Mouse (Mus musculus): Measurements from ENCODE around the gene Smarca2. TPM values are rescaled to one million over a fixed set of nuclear protein-coding genes. Genes with fewer than 3 reads are reported as not detected.

Gene Smarca2
- polyA plus RNA-seq, 1 experiment from 2014 or later, result 6.7 TPM

DNA sequence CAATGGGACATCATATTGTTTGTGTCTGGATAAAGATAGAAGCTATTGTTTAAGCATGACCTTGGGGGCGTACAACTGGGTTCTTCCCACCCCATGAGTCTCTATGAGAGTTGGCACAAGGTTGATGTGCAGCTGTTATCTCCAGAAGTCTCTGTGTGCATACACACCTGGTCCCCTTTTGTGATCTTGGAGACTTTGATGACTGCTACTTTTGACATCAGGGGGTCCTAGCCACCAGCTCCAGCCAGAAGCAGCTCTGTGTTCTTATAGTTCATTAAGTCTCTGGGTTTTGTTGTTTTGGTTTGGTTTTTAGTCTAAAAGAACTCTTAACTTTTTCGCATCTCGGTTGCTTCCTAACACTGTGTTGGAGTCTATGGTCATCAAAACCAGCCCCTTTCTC lies 119.8 kb downstream of the Smarca2 start:
- 93% methylated on average over 3 of the region's 3 CpGs for WGBS (ENCODE audit: insufficient replicate concordance)
- no peaks in the 10 kb centered on the region for H3K27me3 ChIP-seq (ENCODE audit: insufficient read depth, low read length)
- no peak for TF ChIP-seq EP300 (IDR thresholded peaks at IDR 0.05; ENCODE audit: low read depth)
- no peak for TF ChIP-seq CTCF (IDR thresholded peaks at IDR 0.05; ENCODE audit: low read depth)
- DNase-seq (no peak), ATAC-seq (no peak)
- no peak overlapping the region for H3K4me3 ChIP-seq (ENCODE audit: low read depth, low read length)
- no peaks in the 10 kb centered on the region for H3K4me1 ChIP-seq (ENCODE audit: insufficient read depth)
- no peak overlapping the region for H3K9ac ChIP-seq (replicated peaks)
- no peak overlapping the region for H3K4me2 ChIP-seq (ENCODE audit: low read depth, low read length)
- H3K27ac ChIP-seq (ENCODE audit: low read depth), result no peak overlapping the region
- no peaks in the 10 kb centered on the region for H3K9me3 ChIP-seq (ENCODE audit: low read length)
- no peaks in the 10 kb centered on the region; the same call in 1 of the 2 replicates for H3K36me3 ChIP-seq (replicated peaks; ENCODE audit: insufficient read depth, low read length)

DNA sequence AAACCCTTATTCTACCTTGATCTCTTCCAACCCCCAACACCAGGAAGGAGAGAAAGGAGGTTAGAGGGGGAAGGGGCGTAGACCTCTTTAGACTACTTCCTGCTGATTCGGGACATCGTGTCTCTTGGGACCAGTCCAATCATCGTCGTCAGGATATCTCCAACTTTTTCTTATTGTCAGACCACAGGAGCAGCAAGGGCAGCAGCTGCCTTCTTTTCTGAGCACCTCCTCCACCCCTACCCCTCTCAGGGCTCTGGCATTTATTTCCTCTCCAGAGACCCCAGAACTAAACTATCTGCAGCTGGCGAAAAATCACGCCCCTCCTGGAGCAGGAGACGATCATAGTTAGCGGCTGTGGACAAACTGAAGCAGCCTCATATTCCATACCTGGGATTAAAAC lies 122.9 kb downstream of the Smarca2 start:
- WGBS (ENCODE audit: insufficient replicate concordance), result 69% methylated on average over 9 of the region's 9 CpGs
- Histone ChIP-seq H3K27ac (ENCODE audit: low read depth) (no peak overlapping the region), H3K9me3 (ENCODE audit: low read length) (no peaks in the 10 kb centered on the region), H3K36me3 (replicated peaks; ENCODE audit: insufficient read depth, low read length) (no peaks in the 10 kb centered on the region), H3K9ac (replicated peaks) (no peak overlapping the region), H3K27me3 (ENCODE audit: insufficient read depth, low read length) (no peaks in the 10 kb centered on the region), H3K4me2 (ENCODE audit: low read depth, low read length) (no peak overlapping the region), H3K4me1 (ENCODE audit: insufficient read depth) (no peaks in the 10 kb centered on the region), H3K4me3 (ENCODE audit: low read depth, low read length) (no peak overlapping the region)
- DNase-seq (no peak), ATAC-seq (no peak)
- TF ChIP-seq CTCF (IDR thresholded peaks at IDR 0.05; ENCODE audit: low read depth) (no peak), EP300 (IDR thresholded peaks at IDR 0.05; ENCODE audit: low read depth) (0 out of 2 replicates have a peak, but pooled peaks have one; percentile 20)

DNA sequence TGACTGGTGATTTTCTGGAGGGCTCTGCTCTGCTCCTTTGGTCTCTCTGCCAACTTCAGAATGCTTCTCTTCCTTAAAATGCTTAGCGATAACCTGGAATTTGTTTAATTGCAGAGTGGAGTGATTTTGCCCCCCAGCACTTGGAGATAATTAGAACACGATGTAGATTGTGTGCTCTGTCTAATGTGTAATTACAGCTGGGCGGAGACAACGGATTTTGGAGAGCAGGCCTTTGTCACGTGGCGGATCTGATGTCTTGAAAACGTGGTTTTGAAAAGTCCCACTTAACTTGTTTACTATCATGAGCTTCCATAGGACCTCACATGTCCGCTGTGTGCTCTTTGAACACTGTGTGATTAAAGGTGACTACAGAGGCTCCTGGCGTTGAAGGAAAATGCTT lies 125.6 kb downstream of the Smarca2 start:
- no peaks in the 10 kb centered on the region for H3K9me3 ChIP-seq (ENCODE audit: low read length)
- no peaks in the 10 kb centered on the region for H3K4me1 ChIP-seq (ENCODE audit: insufficient read depth)
- WGBS (ENCODE audit: insufficient replicate concordance), result 79% methylated on average over 9 of the region's 9 CpGs
- no peak overlapping the region for H3K4me3 ChIP-seq (ENCODE audit: low read depth, low read length)
- no peak overlapping the region for H3K27ac ChIP-seq (ENCODE audit: low read depth)
- ATAC-seq, result no peak
- H3K9ac ChIP-seq (replicated peaks), result no peak overlapping the region
- H3K36me3 ChIP-seq (replicated peaks; ENCODE audit: insufficient read depth, low read length), result no peaks in the 10 kb centered on the region
- no peak for DNase-seq
- no peaks in the 10 kb centered on the region for H3K27me3 ChIP-seq (ENCODE audit: insufficient read depth, low read length)
- TF ChIP-seq EP300 (IDR thresholded peaks at IDR 0.05; ENCODE audit: low read depth) (no peak), CTCF (IDR thresholded peaks at IDR 0.05; ENCODE audit: low read depth) (no peak)
- no peak overlapping the region for H3K4me2 ChIP-seq (ENCODE audit: low read depth, low read length)

DNA sequence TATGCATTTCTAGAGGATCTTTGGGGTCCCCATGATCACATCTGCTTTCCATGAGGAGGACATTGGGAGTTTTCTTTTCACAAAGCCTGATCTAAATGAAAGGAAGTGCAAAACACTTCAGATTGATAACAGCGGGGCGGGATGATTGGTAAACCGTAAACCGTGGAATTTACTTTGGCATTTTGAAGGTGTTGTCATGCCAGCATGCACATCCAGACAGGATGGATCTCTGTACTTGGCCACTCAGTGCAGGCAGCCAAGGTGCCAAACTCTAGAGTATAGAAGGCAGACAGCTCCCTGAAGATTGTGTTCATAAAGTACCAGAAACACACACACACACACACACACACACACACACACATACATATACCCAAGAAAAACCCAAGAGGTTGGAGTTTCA lies 126.3 kb downstream of the Smarca2 start:
- no peak for TF ChIP-seq EP300 (IDR thresholded peaks at IDR 0.05; ENCODE audit: low read depth)
- TF ChIP-seq CTCF (IDR thresholded peaks at IDR 0.05; ENCODE audit: low read depth), result no peak
- WGBS (ENCODE audit: insufficient replicate concordance), result 84% methylated on average over 4 of the region's 4 CpGs
- Histone ChIP-seq H3K36me3 (replicated peaks; ENCODE audit: insufficient read depth, low read length) (no peaks in the 10 kb centered on the region), H3K27ac (ENCODE audit: low read depth) (no peak overlapping the region), H3K4me1 (ENCODE audit: insufficient read depth) (no peaks in the 10 kb centered on the region), H3K4me2 (ENCODE audit: low read depth, low read length) (no peak overlapping the region), H3K9me3 (ENCODE audit: low read length) (no peaks in the 10 kb centered on the region), H3K9ac (replicated peaks) (no peak overlapping the region), H3K4me3 (ENCODE audit: low read depth, low read length) (no peak overlapping the region), H3K27me3 (ENCODE audit: insufficient read depth, low read length) (no peaks in the 10 kb centered on the region)
- no peak for ATAC-seq
- DNase-seq, result no peak

DNA sequence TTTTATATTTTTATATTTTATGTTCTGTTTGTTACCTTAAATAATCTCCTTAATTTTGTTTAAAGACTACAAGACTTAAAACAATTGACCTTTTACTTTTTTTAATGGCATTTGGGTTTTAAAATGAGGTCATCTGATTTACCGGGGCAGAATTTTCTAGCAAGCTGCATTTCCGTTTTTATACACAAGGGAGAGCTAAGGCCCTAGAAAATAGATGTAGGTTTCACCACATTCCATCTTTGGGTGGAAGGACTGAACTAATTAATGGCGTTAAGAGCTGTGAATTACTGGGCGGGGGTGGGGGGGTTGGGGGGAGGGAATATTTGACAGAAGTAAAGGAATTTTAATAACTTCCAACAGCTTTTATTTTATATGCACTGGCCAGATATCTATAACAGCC lies 127.0 kb downstream of the Smarca2 start:
- DNase-seq, result no peak
- ATAC-seq, result no peak
- 12% methylated on average over 4 of the region's 4 CpGs for WGBS (ENCODE audit: insufficient replicate concordance)

DNA sequence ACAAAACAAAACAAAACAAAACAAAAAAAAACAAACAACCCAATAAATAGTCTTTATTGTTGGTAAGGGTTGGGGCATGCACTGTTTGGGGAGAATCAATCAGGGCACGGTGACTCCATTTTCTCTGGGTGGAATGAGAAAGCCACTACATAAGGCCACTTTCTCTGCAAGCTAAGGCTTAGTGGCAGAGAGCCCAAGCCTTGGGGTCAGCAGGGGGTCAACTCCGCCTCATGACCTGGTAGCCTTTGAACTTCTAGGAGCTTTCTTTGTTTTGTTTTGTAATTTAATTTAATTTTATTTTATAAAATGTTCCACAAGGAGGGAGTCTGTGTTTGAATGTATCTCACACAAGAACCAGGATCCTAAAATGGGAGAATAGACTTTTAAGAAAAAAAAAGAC lies 128.2 kb downstream of the Smarca2 start:
- DNase-seq (no peak), ATAC-seq (no peak)
- Histone ChIP-seq H3K4me3 (ENCODE audit: low read depth, low read length) (no peak overlapping the region), H3K27ac (ENCODE audit: low read depth) (no peak overlapping the region), H3K9ac (replicated peaks) (no peak overlapping the region), H3K27me3 (ENCODE audit: insufficient read depth, low read length) (no peaks in the 10 kb centered on the region), H3K4me1 (ENCODE audit: insufficient read depth) (no peaks in the 10 kb centered on the region), H3K36me3 (replicated peaks; ENCODE audit: insufficient read depth, low read length) (no peaks in the 10 kb centered on the region), H3K4me2 (ENCODE audit: low read depth, low read length) (no peak overlapping the region), H3K9me3 (ENCODE audit: low read length) (no peaks in the 10 kb centered on the region)
- TF ChIP-seq CTCF (IDR thresholded peaks at IDR 0.05; ENCODE audit: low read depth) (no peak), EP300 (IDR thresholded peaks at IDR 0.05; ENCODE audit: low read depth) (no peak)
- 75% methylated on average over 2 of the region's 2 CpGs for WGBS (ENCODE audit: insufficient replicate concordance)

More for the DNA sequence above, 127.0 kb downstream of the Smarca2 start:
- H3K4me3 ChIP-seq (ENCODE audit: low read depth, low read length), result no peak overlapping the region
- H3K36me3 ChIP-seq (replicated peaks; ENCODE audit: insufficient read depth, low read length), result no peaks in the 10 kb centered on the region
- no peak overlapping the region for H3K9ac ChIP-seq (replicated peaks)
- no peaks in the 10 kb centered on the region for H3K4me1 ChIP-seq (ENCODE audit: insufficient read depth)
- no peak overlapping the region for H3K4me2 ChIP-seq (ENCODE audit: low read depth, low read length)
- no peaks in the 10 kb centered on the region for H3K27me3 ChIP-seq (ENCODE audit: insufficient read depth, low read length)
- H3K27ac ChIP-seq (ENCODE audit: low read depth), result no peak overlapping the region
- no peaks in the 10 kb centered on the region for H3K9me3 ChIP-seq (ENCODE audit: low read length)
- TF ChIP-seq CTCF (IDR thresholded peaks at IDR 0.05; ENCODE audit: low read depth), result peak; percentile 57
- no peak for TF ChIP-seq EP300 (IDR thresholded peaks at IDR 0.05; ENCODE audit: low read depth)

DNA sequence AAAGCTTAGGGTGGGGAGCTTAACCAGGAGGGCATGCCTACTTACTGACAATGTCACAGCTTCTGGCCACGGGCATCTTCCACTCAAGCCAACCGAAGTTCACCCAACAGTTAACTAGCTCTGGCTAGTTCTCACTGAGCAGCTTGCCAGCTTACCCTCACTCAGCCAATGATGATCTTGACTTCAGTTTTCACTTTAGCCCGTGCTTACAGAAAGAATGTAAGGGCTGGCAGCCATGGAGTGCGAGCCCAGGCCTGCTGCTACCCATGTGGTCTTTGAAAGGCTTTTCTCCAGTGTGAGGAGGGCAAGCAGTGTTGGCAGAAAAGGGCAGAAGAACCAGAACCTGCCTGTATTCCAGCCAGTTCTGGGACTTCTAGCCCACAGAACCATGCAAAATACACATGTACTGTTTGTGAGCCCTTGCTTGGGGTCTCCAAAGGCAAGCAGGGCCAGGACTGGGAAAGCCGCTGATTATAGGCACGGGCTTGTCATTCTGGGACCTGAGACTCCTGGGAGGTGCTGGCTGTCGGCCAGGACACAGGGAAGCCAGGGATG lies 128.8 kb downstream of the Smarca2 start:
- Histone ChIP-seq H3K27ac (ENCODE audit: low read depth) (no peak overlapping the region), H3K4me1 (ENCODE audit: insufficient read depth) (no peaks in the 10 kb centered on the region), H3K9ac (replicated peaks) (no peak overlapping the region), H3K27me3 (ENCODE audit: insufficient read depth, low read length) (no peaks in the 10 kb centered on the region), H3K36me3 (replicated peaks; ENCODE audit: insufficient read depth, low read length) (no peaks in the 10 kb centered on the region), H3K9me3 (ENCODE audit: low read length) (no peaks in the 10 kb centered on the region), H3K4me2 (ENCODE audit: low read depth, low read length) (no peak overlapping the region), H3K4me3 (ENCODE audit: low read depth, low read length) (no peak overlapping the region)
- no peak for ATAC-seq
- no peak for DNase-seq
- 72% methylated on average over 7 of the region's 7 CpGs for WGBS (ENCODE audit: insufficient replicate concordance)
- TF ChIP-seq CTCF (IDR thresholded peaks at IDR 0.05; ENCODE audit: low read depth) (no peak), EP300 (IDR thresholded peaks at IDR 0.05; ENCODE audit: low read depth) (no peak)
